Mouse (Mus musculus) G1E (cell line): ENCODE measurements around the gene Drc7.

Experiments used
- CTCF ChIP-seq: IDR thresholded peaks from 2 replicates; pipeline ENCODE4 v1.5.1; 2012; ENCODE audit warnings: low read depth, low read length, inconsistent platforms, mixed read lengths
- GATA1 ChIP-seq: IDR thresholded peaks from 2 replicates; pipeline ENCODE4 v1.6.1; 2012; ENCODE audit warnings: borderline replicate concordance, low read length, inconsistent platforms, mixed read lengths
- TAL1 ChIP-seq: conservative IDR thresholded peaks from 2 replicates; pipeline ENCODE4 v1.6.1; 2012; ENCODE audit warnings: low read depth, low read length, inconsistent platforms, mixed read lengths

- no peak for TF ChIP-seq CTCF
- TF ChIP-seq GATA1 = no peak
- TF ChIP-seq TAL1 = no peak
These were observed 1.5 kb downstream of the Drc7 start for GRCm38 (mm10) chr8:95056414-95056813.
